Mouse (Mus musculus): ENCODE measurements around the gene Elmo3. TPM values are rescaled to one million over a fixed set of nuclear protein-coding genes. Genes with fewer than 3 reads are reported as not detected.

The Elmo3 gene
- polyA plus RNA-seq, 1 experiment, result 3.5 TPM

- no peaks in the 10 kb centered on the region for H3K27me3 ChIP-seq (ENCODE audit: control insufficient read depth, insufficient read depth, low read length)
These were observed 43.9 kb upstream of the Elmo3 start for GRCm38 (mm10) chr8:105261326-105261980.

GRCm38 (mm10) chr8:105263244-105263912, 42.0 kb upstream of the Elmo3 start:
- H3K27me3 ChIP-seq (ENCODE audit: control insufficient read depth, insufficient read depth, low read length), result no peaks in the 10 kb centered on the region
- H3K4me1 ChIP-seq (ENCODE audit: control insufficient read depth, insufficient read depth, low read length), result peaks cover 18% of the 10 kb centered on the region
- TF ChIP-seq CTCF (IDR thresholded peaks at IDR 0.05; ENCODE audit: control insufficient read depth, insufficient read depth, insufficient replicate concordance, low read depth, low read length) (no peak), POLR2A (IDR thresholded peaks at IDR 0.05; ENCODE audit: control insufficient read depth, low read depth, low read length) (no peak)
- no peaks in the 10 kb centered on the region for H3K36me3 ChIP-seq (ENCODE audit: control insufficient read depth, insufficient read depth, low read length)
- no peak overlapping the region for H3K27ac ChIP-seq (ENCODE audit: control insufficient read depth, insufficient read depth, low read depth, low read length)
- H3K4me3 ChIP-seq (ENCODE audit: control insufficient read depth, low read depth, low read length), result no peak overlapping the region

More at GRCm38 (mm10) chr8:105261326-105261980, 43.9 kb upstream of the Elmo3 start:
- no peak overlapping the region for H3K27ac ChIP-seq (ENCODE audit: control insufficient read depth, insufficient read depth, low read depth, low read length)
- H3K4me1 ChIP-seq (ENCODE audit: control insufficient read depth, insufficient read depth, low read length), result peaks cover 14% of the 10 kb centered on the region
- no peak overlapping the region for H3K4me3 ChIP-seq (ENCODE audit: control insufficient read depth, low read depth, low read length)
- H3K36me3 ChIP-seq (ENCODE audit: control insufficient read depth, insufficient read depth, low read length), result no peaks in the 10 kb centered on the region
- TF ChIP-seq POLR2A (IDR thresholded peaks at IDR 0.05; ENCODE audit: control insufficient read depth, low read depth, low read length), result no peak
- no peak for TF ChIP-seq CTCF (IDR thresholded peaks at IDR 0.05; ENCODE audit: control insufficient read depth, insufficient read depth, insufficient replicate concordance, low read depth, low read length)

GRCm38 (mm10) chr8:105264024-105264982, 41.1 kb upstream of the Elmo3 start, which contains the start of the genes Tradd and Fbxl8:
Gene Tradd (minus strand): TSS chr8:105264609.
Gene Fbxl8 (plus strand): TSS chr8:105264648.
- no peak within 1 kb of the TSS for H3K27ac ChIP-seq (ENCODE audit: control insufficient read depth, insufficient read depth, low read depth, low read length)

GRCm38 (mm10) chr8:105265128-105265527, 40.3 kb upstream of the Elmo3 start:
- H3K27me3 ChIP-seq (ENCODE audit: control insufficient read depth, insufficient read depth, low read length), result no peaks in the 10 kb centered on the region
- peak overlapping the region; percentile 6; the same call in 1 of the 2 replicates for H3K4me3 ChIP-seq (ENCODE audit: control insufficient read depth, low read depth, low read length)
- H3K36me3 ChIP-seq (ENCODE audit: control insufficient read depth, insufficient read depth, low read length), result no peaks in the 10 kb centered on the region
- no peak overlapping the region for H3K27ac ChIP-seq (ENCODE audit: control insufficient read depth, insufficient read depth, low read depth, low read length)
- H3K4me1 ChIP-seq (ENCODE audit: control insufficient read depth, insufficient read depth, low read length), result peaks cover 27% of the 10 kb centered on the region
- TF ChIP-seq CTCF (IDR thresholded peaks at IDR 0.05; ENCODE audit: control insufficient read depth, insufficient read depth, insufficient replicate concordance, low read depth, low read length), result no peak
- no peak for TF ChIP-seq POLR2A (IDR thresholded peaks at IDR 0.05; ENCODE audit: control insufficient read depth, low read depth, low read length)

More at GRCm38 (mm10) chr8:105264024-105264982, 41.1 kb upstream of the Elmo3 start, which contains the start of the genes Tradd and Fbxl8:
- peak within 1 kb of the TSS; percentile 82 for H3K4me3 ChIP-seq (ENCODE audit: control insufficient read depth, low read depth, low read length)
- TF ChIP-seq POLR2A (IDR thresholded peaks at IDR 0.05; ENCODE audit: control insufficient read depth, low read depth, low read length) (no peak), CTCF (IDR thresholded peaks at IDR 0.05; ENCODE audit: control insufficient read depth, insufficient read depth, insufficient replicate concordance, low read depth, low read length) (no peak)
- peaks cover 22% of the 10 kb centered on the region for H3K4me1 ChIP-seq (ENCODE audit: control insufficient read depth, insufficient read depth, low read length)
- H3K27me3 ChIP-seq (ENCODE audit: control insufficient read depth, insufficient read depth, low read length), result no peaks in the 10 kb centered on the region
- no peaks in the 10 kb centered on the region for H3K36me3 ChIP-seq (ENCODE audit: control insufficient read depth, insufficient read depth, low read length)

- no peak overlapping the region for H3K4me3 ChIP-seq (ENCODE audit: control insufficient read depth, low read depth, low read length)
These were observed 38.6 kb upstream of the Elmo3 start for GRCm38 (mm10) chr8:105266775-105267174.

GRCm38 (mm10) chr8:105268342-105269074, 36.9 kb upstream of the Elmo3 start:
- H3K27ac ChIP-seq (ENCODE audit: control insufficient read depth, insufficient read depth, low read depth, low read length), result no peak overlapping the region
- H3K27me3 ChIP-seq (ENCODE audit: control insufficient read depth, insufficient read depth, low read length), result no peaks in the 10 kb centered on the region

More at GRCm38 (mm10) chr8:105266775-105267174, 38.6 kb upstream of the Elmo3 start:
- TF ChIP-seq POLR2A (IDR thresholded peaks at IDR 0.05; ENCODE audit: control insufficient read depth, low read depth, low read length) (no peak), CTCF (IDR thresholded peaks at IDR 0.05; ENCODE audit: control insufficient read depth, insufficient read depth, insufficient replicate concordance, low read depth, low read length) (no peak)
- H3K36me3 ChIP-seq (ENCODE audit: control insufficient read depth, insufficient read depth, low read length), result no peaks in the 10 kb centered on the region
- no peaks in the 10 kb centered on the region for H3K27me3 ChIP-seq (ENCODE audit: control insufficient read depth, insufficient read depth, low read length)
- H3K27ac ChIP-seq (ENCODE audit: control insufficient read depth, insufficient read depth, low read depth, low read length), result no peak overlapping the region
- peaks cover 34% of the 10 kb centered on the region for H3K4me1 ChIP-seq (ENCODE audit: control insufficient read depth, insufficient read depth, low read length)

More at GRCm38 (mm10) chr8:105268342-105269074, 36.9 kb upstream of the Elmo3 start:
- Histone ChIP-seq H3K4me1 (ENCODE audit: control insufficient read depth, insufficient read depth, low read length) (peaks cover 34% of the 10 kb centered on the region), H3K36me3 (ENCODE audit: control insufficient read depth, insufficient read depth, low read length) (no peaks in the 10 kb centered on the region), H3K4me3 (ENCODE audit: control insufficient read depth, low read depth, low read length) (peak overlapping the region; percentile 49)
- TF ChIP-seq CTCF (IDR thresholded peaks at IDR 0.05; ENCODE audit: control insufficient read depth, insufficient read depth, insufficient replicate concordance, low read depth, low read length), result no peak
- no peak for TF ChIP-seq POLR2A (IDR thresholded peaks at IDR 0.05; ENCODE audit: control insufficient read depth, low read depth, low read length)
